Mouse (Mus musculus) thymus, adult 2 months (tissue): ENCODE data around the gene Tlr7. TPM values are rescaled to one million over a fixed set of nuclear protein-coding genes. Genes with fewer than 3 reads are reported as not detected.

ENCODE experiments used
- DNase-seq: peaks from one replicate; pipeline ENCODE4 v3.0.0; 2021
- H3K27ac ChIP-seq: fragments of 200-500 bp; 2 replicates; pipeline ENCODE4 v1.5.1; 2012; ENCODE audit warnings: low read length, control low read depth; ENCODE audit not compliant: control insufficient read depth, insufficient read depth
- H3K27me3 ChIP-seq: fragments of 200-500 bp; 2 replicates; pipeline ENCODE4 v1.6.1; 2012; ENCODE audit warnings: mild to moderate bottlenecking, low read length, moderate library complexity, mixed read lengths; ENCODE audit not compliant: control insufficient read depth, insufficient read depth
- H3K36me3 ChIP-seq: fragments of 200-500 bp; 2 replicates; pipeline ENCODE4 v1.6.1; 2012; ENCODE audit warnings: mild to moderate bottlenecking, low read length, moderate library complexity; ENCODE audit not compliant: control insufficient read depth, insufficient read depth
- H3K4me1 ChIP-seq: fragments of 200-500 bp; replicated peaks from 2 replicates; pipeline ENCODE4 v1.6.1; 2012; ENCODE audit warnings: low read length; ENCODE audit not compliant: control insufficient read depth, insufficient read depth
- H3K4me3 ChIP-seq: fragments of 200-500 bp; 2 replicates; pipeline ENCODE4 v1.5.1; 2012; ENCODE audit warnings: mild to moderate bottlenecking, low read length, control low read depth, moderate library complexity; ENCODE audit not compliant: control insufficient read depth, insufficient read depth
- CTCF ChIP-seq: fragments of 200-500 bp; IDR thresholded peaks from 2 replicates; pipeline ENCODE4 v1.5.1; 2012; ENCODE audit warnings: mild to moderate bottlenecking, control low read depth, low read length, moderate library complexity, borderline replicate concordance; ENCODE audit not compliant: control insufficient read depth, poor library complexity, insufficient read depth; ENCODE audit errors: extremely low read depth
- POLR2A ChIP-seq: fragments of 200-500 bp; IDR thresholded peaks from 2 replicates; pipeline ENCODE4 v1.6.1; 2012; ENCODE audit warnings: mild to moderate bottlenecking, low read length, control low read depth, moderate library complexity; ENCODE audit not compliant: control insufficient read depth, poor library complexity, insufficient read depth; ENCODE audit errors: extremely low read depth
- WGBS: fragments of 180-500 bp; shearing (Covaris S2); methylation state at CpG from one replicate; pipeline ENCODE4 v1.1.7; 2018; 5-methylcytosine and 5-hydroxymethylcytosine counted together
- polyA plus RNA-seq: library from polyadenylated mRNA; depleted of rRNA; stranded (reverse); fragments of >200 nt; gene quantifications from 2 replicates; pipeline ENCODE4 v1.2.3, GENCODE M21; 2012

The Tlr7 gene
- polyA plus RNA-seq, 1 experiment = 1.8 TPM

DNA sequence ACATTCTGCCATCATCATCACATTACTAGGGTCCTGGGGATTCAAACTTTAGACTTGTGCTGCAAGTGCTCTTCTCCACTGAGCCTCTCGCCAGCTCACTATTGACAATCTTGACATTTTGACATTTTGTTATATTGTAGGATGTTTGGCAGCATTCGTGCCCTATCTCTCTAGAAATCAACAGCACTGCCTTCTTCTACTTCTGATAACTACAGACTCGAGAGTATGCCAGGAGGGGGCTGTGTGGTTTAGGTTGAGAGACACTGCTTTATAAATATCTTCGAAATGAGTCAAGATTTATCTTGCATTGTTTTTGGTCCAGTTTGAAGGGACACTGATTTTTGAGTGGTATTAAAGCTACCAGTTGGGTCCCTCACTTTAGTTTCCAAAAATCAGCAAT lies 635 bp upstream of the Tlr7 start:
- TF ChIP-seq CTCF (no peak), POLR2A (no peak)
- WGBS = 19% methylated on average over 4 of the region's 4 CpGs
- no peaks in the 10 kb centered on the region for H3K36me3 ChIP-seq
- H3K27ac ChIP-seq = no peak overlapping the region; the same call in 1 of the 2 replicates
- DNase-seq = no peak
- peaks cover 7% of the 10 kb centered on the region for H3K4me1 ChIP-seq
- H3K27me3 ChIP-seq = no peaks in the 10 kb centered on the region
- no peak overlapping the region for H3K4me3 ChIP-seq

DNA sequence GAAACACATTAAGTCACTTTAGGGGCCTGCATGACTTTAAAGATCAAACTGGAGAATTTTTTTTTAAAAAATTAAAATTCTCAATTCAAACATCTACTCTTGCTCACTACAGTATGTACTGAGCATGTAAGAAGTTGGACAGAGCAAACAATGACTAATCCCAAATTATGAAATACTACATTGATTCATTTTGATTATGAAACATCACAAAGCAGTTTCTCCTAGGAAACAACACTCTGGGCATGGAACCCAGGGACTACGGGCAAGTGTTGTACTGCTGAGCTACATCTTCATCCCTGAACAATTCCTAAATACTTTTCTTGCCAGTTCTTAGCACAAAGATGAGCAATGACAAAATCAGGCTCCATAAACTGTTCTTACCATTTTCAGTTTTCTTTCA lies 738 bp downstream of the Tlr7 start:
- H3K27me3 ChIP-seq = no peaks in the 10 kb centered on the region
- no peak for DNase-seq
- no peaks in the 10 kb centered on the region for H3K36me3 ChIP-seq
- peaks cover 7% of the 10 kb centered on the region for H3K4me1 ChIP-seq
- no peak for TF ChIP-seq CTCF
- TF ChIP-seq POLR2A = no peak
- no peak overlapping the region for H3K4me3 ChIP-seq
- H3K27ac ChIP-seq = no peak overlapping the region
- WGBS = 84% methylated on average over 1 of the region's 1 CpGs

DNA sequence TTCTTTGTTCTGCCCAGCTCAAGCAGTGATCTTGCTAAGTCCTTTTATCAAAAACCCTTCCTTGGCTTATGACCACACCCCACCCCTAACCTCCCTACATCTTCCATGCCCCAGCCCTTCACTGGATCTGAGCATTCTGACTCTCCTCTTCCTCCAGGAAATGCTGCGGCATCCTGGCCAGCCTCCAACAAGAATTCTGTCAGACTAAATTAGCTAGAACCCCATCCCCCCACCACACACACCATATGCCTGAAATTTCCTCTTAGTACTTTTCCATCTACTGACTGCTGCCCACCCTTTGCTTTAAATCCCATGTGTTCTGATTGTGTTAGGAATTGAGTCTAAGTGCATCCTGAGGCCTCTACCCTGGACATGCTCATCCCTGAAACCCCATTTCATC lies 1.3 kb downstream of the Tlr7 start:
- WGBS = 28% methylated on average over 1 of the region's 1 CpGs
- H3K4me3 ChIP-seq = no peak overlapping the region
- TF ChIP-seq CTCF = no peak
- TF ChIP-seq POLR2A = no peak
- no peaks in the 10 kb centered on the region for H3K36me3 ChIP-seq
- no peaks in the 10 kb centered on the region for H3K27me3 ChIP-seq
- no peak for DNase-seq
- H3K4me1 ChIP-seq = peaks cover 7% of the 10 kb centered on the region
- H3K27ac ChIP-seq = no peak overlapping the region

DNA sequence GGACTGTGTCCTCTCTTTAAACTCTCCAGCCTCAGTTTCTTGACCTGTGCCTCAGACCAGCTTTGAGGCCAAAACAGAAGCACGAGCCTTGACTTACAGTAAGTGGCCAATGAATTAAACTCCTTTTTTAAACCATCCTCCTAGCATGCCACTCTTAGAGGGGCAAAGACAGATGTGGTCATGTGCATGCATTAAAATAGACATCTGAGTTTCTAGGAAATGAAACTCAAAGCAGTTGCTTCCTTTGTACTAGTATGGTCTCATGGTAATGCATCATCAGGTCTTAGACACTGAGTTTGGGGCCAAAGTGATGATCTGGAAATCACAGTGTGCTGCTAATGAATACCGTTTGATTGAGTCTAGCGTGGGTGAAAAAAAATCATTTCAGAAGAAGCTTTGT lies 1.8 kb downstream of the Tlr7 start:
- Histone ChIP-seq H3K4me3 (no peak overlapping the region), H3K36me3 (no peaks in the 10 kb centered on the region), H3K27me3 (no peaks in the 10 kb centered on the region), H3K4me1 (peaks cover 7% of the 10 kb centered on the region), H3K27ac (no peak overlapping the region)
- no peak for DNase-seq
- 34% methylated on average over 3 of the region's 3 CpGs for WGBS
- TF ChIP-seq CTCF (no peak), POLR2A (no peak)

DNA sequence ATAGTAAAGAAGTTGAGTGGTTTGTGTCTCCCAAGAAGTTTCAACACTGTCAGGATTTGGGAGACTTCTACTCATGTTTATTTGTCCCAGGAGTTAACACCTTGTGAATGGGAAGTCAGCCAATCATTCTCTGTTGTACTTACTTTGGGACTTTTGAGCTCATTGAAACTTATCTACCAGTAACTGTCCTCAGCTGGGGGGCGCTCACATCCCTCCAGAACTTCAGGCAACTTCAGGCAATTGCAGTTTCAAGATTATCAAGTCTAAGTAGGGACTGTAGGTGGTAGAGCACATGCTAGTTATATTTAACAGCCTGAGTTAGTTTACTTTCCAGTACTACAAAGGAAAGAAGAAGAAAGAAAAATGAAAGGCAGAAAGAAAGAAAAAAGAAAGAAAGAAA lies 6.6 kb downstream of the Tlr7 start:
- peak; percentile 37 for DNase-seq
- WGBS = 73% methylated on average over 1 of the region's 1 CpGs
- Histone ChIP-seq H3K4me3 (no peak overlapping the region), H3K27me3 (no peaks in the 10 kb centered on the region), H3K4me1 (peaks cover 3% of the 10 kb centered on the region), H3K36me3 (no peaks in the 10 kb centered on the region), H3K27ac (no peak overlapping the region)
- TF ChIP-seq POLR2A (no peak), CTCF (no peak)

DNA sequence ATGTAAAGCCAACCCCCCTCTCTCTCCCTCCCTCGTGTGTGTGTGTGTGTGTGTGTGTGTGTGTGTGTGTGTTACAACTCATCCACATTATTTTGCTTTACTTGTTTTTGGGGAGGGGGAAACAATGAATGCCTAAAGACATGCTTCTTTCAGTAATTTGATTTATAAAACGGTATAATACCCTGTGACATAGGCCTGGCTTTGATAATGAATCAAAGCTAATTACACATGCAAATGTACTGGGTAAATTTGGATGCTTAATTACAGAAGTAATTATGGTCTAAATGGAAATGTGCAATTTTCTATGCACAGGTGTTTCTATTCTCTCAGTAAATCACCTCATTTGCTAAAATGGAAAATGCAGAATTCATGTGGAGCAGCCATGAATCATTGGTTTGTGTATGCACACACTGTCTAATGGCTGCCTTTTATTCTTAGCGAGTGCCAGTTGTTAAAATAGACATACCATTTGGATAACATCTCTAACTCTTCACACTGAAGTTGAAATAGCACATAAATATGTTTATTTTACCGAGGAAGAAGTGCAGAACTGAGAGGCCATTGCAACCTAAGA lies 9.0 kb downstream of the Tlr7 start:
- H3K27me3 ChIP-seq = no peaks in the 10 kb centered on the region
- H3K4me3 ChIP-seq = no peak overlapping the region
- WGBS = 82% methylated on average over 4 of the region's 4 CpGs
- no peaks in the 10 kb centered on the region for H3K4me1 ChIP-seq
- H3K27ac ChIP-seq = no peak overlapping the region
- TF ChIP-seq POLR2A = no peak
- no peak for TF ChIP-seq CTCF
- no peaks in the 10 kb centered on the region for H3K36me3 ChIP-seq
- DNase-seq = no peak
